Mouse (Mus musculus) ES-E14 (cell line): ENCODE measurements around the gene Rras.

Source experiments
- CHD2 ChIP-seq: IDR thresholded peaks from 2 replicates; pipeline ENCODE4 v1.6.1; 2014; ENCODE audit warnings: mild to moderate bottlenecking, low read depth, low read length, inconsistent platforms
- MAFK ChIP-seq: IDR thresholded peaks from 2 replicates; pipeline ENCODE4 v1.6.1; 2014; ENCODE audit warnings: mild to moderate bottlenecking, low read depth, low read length, inconsistent platforms; ENCODE audit not compliant: insufficient read depth
- ZC3H11A ChIP-seq: IDR thresholded peaks from 2 replicates; pipeline ENCODE4 v1.6.1; 2012; ENCODE audit warnings: low read depth, mild to moderate bottlenecking, inconsistent platforms, low read length, borderline replicate concordance

- no peak for TF ChIP-seq CHD2
- no peak for TF ChIP-seq MAFK
- no peak for TF ChIP-seq ZC3H11A
These were observed 36.3 kb downstream of the Rras start for GRCm38 (mm10) chr7:45053931-45054510.
